Mouse (Mus musculus) natural killer cell, adult 2 months (primary cell): ENCODE data around the gene Defb45.

ENCODE experiments used
- DNase-seq, 2 experiments: peaks; one replicate each; pipeline ENCODE4 v3.0.0; 2022; ENCODE audit warnings: low spot score in 2 of 2

The Defb45 gene

DNA sequence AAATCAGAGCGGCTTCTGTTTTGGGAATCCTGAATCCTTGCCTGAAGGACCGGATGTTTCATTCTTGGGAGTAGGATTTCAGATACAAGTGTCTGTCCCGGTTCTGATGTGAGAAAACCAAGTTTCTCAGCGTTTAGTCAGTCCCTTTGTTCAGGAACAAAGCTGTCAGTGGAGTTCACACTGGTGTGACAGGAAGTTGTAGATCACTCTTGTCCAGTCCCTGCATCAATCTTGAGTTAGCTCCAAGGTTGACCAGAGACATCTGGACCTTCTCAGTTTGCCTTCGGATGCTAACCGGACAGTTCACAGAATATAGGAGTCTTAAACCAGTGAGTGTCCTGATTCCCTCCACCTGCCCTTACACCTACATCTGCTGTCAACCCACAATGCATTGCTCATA lies 8.5 kb upstream of the Defb45 start:
- DNase-seq = no peak

DNA sequence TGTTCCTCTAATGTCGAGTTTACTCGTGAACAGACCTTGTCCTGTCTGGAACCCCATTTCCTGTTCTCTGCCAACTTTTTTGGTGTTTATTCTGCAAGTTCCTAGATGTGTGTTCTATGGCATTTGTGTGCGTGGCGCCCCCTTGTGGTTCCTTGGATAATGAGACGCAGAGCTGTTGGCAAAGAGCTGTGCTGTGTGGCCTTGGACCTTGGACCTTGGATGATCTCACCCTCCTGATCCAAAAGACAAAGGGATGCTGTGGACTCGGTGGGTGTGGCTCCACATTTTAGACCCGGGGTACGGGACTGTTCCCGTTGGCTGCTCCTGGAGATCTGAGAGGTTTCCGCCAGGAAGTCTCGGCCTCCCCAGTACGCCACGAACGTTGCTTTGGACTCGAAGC lies 4.9 kb upstream of the Defb45 start, which contains the start of gene Defb36:
TSS of gene Defb36 (plus strand) at position 271 of the 400 bp plus-strand sequence.
- no peak for DNase-seq

DNA sequence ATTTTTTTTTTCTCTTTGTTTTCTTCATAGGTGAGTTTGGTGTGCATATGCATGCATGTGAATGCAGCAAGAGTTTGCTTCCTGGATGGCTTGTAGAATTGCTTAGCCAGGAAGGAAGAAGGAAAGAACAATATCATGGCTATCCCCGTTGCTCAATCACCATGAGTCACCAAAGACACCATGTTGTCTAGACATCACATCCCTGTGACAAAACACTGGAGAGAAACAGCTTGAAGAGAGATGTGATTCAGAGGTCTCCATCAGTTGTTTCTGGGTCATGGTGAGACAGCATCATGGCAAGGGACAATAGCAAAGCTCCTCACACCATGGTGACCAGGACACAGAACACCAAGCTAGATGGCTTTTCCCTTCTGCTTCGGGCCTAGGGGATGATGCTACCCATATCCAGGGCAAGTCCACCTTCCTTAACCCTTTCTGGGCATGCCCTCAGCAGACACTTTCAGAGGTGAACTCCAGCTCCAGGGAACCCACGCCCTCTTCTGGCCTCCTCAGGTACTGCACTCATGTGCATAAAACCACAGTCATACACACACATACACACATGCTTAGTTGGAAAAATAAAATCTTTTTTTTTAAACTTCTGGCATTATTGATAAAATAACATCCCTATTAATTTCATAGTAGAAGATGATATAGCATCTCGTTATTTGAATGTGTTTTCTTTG lies 2.2 kb upstream of the Defb45 start:
- DNase-seq = no peak

DNA sequence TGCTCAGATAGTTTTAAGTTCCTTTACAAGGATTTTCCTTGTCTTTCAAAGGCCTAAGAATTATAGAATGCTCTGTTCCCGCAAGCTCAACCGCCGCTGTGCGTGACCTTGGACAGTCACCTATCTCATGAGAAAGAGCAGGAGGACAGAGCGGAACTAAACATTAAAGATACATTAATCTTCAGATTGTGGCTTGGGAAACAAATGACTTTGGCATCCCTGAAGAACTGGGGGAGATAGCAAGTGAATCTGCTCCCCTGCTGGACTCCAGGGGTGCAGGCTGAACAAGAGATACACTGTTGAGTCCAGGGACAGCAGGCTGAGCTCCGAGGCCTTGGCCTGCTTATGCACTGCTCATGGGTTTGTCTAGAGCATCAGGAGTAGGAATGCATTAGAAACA lies 877 bp upstream of the Defb45 start:
- no peak for DNase-seq

DNA sequence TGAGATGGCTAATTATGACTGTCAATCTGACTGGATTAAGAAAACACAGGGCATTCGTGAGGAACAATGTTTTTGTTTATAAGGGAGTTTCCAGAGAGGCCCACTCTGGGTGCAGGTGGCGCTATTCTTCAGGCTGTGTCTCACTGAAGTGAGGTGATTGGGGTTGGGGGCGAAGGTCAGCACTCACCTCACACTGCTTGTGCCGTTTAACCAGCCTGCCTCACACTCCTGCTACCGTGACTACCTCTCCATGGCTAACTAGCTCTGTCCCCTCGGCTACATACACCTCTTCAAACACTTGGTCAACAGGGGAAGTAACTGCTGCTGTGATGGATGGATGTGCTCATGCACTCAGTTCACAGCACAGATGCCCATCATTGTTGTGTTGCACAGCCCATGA lies 10.2 kb downstream of the Defb45 start:
- no peak for DNase-seq

DNA sequence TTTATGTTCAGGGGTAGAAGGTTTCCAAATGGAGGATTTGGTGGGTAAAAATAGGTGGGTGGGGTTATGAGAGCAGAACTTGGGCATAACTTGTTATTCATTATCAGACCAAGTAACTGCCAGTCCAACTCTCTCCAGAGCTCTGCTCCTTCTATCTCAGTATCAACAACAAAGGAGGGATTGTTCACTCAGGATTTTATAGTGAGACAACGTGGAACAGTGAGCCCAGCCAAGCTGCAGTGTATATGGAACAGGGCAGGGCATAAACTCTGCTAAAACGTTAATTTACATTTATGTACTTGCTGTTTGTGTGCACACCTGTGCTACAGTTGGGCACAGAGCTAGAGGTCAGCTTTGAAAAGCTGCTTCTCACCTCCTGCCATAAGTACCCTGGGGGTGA lies 10.7 kb downstream of the Defb45 start:
- no peak for DNase-seq

DNA sequence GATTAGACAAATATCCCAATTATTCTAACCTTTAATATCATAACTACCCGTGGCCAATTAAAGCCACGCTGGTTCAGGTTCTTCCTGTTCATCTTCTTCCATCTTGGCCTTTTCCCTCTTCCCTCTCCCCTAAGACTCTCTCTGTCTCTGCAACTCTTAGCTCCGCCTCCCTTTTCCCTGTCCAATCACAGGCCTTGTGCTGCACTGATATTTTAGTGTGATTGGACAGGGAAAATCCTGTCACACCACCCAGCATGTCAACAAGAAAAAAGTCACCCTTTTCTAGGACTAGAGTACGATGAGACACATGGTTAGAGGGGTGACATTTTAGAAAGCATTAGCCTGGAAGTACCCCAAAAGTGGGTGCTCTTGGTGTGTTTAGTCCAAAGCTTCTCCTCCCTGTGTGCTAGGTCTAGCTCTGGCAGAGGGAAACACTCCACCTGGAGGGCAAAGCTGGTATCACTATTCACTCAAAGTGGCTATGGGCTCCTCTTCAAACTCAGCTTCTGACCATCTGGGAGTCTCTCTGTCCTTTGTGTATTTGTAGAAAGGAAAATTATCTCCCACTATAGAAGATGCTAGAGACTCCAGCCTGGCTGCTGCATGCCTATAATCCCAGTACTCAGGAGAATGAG lies 12.2 kb downstream of the Defb45 start:
- DNase-seq = no peak

DNA sequence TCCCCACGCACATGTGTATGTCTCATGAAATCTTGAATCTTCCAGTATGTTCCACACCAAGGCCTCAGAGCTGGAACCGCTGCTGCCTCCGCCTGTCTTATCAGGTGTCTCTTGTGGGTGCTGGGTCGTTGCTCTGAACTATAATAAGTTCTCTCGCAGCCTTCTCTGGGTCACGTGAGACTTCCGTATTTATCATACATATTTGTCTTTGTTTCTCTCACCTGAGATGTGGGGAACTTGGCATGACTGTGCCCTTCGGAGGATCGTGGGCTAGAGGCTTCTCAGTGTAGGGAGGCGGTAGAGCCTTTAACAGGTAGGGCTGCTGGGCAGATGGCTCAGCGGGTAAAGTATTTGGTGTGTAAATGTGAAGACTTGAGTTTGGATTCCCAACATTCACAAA lies 18.6 kb downstream of the Defb45 start:
- DNase-seq = no peak

DNA sequence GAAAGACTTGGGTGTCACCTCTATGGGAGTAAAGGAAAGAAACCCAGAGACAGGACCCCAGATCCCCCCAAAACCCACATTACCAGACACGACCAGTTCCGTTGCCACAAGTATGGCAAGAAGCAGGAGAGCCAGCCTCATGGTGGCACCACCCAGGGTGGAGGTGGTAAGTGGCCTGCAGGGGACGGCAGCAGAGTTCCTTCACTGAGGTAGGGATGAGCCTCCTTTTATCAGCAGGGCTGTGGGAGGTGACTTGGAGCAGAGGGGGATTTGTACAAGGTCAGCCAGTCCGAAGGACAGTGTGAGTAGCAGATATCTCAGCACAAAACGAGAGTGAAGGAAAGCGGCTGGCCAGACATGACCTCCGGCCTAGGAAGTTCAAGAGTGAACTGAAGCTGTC lies 19.1 kb downstream of the Defb45 start, which contains the start of gene Defb19:
TSS of gene Defb19 (minus strand) at position 206 of the 400 bp plus-strand sequence.
- no peak for DNase-seq

DNA sequence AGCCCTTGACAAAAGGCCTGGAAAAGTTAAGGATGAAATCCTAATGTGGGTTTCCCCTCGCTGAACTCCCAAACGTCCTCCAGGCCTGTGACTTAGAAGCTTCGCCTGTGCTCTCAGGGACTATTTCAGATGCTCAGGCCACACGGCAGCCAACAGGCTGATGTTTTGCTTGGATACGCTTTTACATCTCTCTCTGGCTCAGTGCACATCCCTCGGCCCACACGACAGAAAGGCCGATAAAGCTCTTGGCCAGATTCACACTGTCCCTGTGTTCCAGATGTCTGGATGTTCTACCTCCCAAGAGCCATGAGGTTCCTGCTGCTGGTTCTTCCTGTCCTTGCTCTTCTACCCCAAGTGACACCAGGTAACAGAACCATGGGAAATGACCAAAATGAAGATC lies 25.7 kb downstream of the Defb45 start:
- no peak for DNase-seq

DNA sequence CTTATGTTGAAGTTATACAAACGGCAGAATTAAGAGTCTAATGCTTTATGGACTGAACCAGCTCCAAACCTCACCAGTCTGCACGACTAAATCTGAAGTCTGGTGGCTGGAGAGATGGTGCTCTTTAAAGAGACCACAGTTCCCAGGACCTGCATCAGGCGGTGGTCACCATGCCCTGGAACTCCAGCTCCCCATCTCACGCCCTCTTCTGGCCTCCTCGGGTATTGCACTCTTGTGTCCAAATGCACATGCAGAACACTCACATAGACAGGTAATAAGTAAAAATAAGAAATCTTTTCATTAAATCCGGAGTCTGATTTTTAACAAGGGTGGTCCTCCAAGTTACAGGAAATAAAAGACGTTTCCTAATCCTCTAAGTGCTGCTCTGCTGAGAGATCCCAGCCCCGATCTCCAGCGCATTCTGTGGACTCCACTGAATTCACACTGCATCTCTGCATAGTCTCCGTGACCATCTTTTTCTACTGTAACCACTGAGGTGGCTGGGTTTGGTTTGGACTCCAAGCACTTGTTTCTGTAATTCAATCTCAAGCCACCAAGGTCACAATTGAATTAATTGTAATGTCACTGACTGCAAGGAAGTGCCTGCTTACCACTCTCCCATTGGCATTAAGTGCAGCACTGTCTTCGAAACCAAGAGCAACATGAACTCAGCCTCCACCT lies 26.9 kb downstream of the Defb45 start, which contains the start of gene Defb21:
TSS of gene Defb21 (plus strand) at position 631 of the 681 bp plus-strand sequence.
- no peak for DNase-seq

DNA sequence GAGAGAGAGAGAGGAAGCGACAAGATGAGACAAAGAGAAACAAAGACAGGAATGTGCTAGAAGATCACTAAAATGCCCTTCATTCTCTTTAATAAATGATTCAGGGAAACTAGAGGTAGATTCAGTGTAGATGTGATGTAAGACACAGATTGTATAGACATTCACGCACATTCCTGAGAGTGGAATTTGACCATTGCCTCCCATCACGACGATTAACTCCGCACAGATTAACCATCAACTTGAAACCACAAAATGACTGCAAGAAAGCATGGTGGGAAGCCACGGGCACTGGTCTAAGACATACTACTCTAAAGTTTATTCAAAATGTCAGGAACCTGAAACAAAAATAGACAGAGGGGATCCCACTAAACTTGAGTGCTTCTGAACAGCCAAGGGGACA lies 28.9 kb downstream of the Defb45 start:
- DNase-seq = no peak

DNA sequence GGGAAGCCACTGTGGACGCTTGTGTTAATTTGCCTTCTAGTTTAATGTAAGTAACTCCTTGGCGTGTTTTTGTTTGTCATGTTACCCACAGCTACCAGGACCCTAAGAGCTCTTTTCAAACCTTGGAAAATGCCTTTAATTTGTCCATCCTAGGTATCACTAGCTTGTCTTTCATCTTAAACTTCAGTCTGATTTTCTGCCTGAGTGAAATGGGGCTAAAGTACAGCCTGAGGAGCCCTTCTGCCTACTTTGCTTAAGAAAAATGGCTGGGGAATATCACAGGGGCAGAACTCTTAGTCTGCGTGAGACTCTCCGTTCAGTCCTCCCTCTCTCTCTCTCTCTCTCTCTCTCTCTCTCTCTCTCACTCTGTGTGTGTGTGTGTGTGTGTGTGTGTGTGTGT lies 29.3 kb downstream of the Defb45 start:
- DNase-seq = no peak

DNA sequence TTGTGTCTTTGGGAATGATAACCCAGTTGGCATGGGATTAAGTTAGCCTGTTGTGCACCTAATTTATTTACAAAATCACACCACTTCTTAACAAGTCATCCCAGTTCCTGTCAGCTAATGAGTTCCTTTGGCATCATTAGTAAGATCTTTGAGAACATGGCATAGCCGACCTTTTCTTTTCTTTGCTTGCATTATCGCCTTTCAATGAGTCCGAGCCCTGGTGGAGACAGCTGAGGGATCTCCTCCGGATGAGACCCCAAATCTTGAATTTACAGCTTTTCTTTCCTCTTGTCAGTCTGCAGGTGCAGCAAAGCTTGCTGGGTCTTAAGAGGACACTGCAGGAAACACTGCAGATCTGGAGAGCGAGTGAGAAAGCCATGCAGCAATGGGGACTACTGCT lies 30.2 kb downstream of the Defb45 start, which contains the start of gene Gm17416:
TSS of gene Gm17416 (plus strand) at position 301 of the 400 bp plus-strand sequence.
- DNase-seq = no peak

DNA sequence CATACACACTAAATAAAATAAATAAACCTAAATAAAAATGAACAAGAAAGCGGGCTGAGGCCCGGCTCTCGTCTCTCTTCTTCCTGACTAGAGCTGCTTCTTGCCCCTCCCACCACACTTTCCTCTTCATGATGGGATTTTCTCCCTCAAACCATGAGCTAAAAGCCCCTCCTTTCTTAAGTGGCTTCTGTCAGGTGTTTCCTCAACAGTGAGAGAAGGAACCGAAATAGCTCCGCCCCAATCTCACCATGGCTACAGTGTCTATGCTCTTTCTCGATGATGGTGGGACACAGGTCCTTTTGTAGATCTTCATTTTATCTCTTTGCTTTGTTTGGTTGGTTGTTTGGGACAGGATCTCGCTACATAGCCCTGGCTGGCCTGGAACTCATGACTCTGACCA lies 42.5 kb downstream of the Defb45 start:
- DNase-seq = no peak

DNA sequence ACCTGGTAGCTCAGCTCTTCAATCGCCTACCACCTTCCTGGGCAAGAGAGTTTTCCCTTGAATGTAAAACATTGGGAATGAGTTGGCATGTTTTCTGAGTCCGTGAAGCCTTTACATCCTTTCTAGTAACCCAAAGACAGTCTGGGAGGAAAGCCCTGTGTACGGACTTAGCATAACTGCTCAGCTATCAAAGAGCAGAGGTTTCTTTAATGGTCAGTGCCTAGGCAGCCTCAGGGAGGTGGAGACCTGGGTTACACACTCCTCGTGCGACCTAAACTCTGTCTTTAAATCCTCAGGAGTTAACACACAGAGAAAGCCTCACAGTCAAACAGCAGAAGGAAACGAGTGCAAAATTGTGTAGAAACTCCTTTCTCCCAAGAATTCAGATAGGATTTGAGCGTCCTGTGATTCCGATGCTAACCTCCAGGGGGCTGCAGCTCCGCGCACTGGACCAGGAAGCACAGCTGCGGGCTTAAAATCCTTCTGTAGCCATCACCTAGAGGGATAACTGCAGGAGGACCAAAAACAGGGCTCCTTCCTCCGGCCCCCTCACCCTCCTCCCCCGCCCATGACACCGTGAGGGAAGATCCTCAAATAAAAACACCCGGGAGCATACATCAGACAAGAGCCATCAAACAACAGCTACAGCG lies 45.3 kb downstream of the Defb45 start:
- DNase-seq = no peak

DNA sequence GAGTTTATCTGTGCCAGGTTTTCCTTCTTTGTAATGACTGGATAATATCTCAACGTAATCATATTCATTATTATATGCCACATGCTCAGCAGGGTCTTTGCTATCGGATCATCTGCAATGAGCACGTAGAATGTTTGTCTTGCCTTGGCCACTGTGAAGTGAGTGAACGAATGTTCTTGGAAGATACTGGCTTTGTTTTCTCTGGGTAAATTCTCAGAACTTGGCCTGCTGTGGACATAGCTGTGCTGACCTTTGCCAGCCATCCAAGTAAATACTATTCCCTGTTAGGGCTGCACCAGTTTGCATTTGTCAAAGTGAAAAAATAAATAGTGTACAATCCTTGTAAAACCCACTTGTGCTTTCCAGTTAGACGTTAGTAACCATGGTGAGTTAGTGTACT lies 51.1 kb downstream of the Defb45 start:
- no peak for DNase-seq

DNA sequence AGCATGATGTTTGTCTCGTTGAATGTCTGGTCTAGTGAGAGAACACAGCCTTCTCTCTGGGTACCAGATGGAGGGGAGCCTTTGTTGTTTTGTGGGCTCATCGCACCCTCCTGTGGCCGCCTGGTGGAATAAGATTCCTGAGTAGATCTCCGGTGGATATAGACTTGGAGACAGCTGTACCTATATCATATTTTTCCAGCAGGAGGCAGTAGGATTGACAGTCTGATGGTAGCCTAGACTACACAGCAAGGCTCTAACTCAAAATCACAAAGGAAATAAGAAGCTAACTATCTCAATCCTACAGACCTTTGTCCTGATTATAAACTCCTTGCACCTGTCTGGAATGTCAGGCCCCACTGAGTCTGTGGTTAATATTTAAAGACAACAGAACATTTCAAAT lies 54.5 kb downstream of the Defb45 start:
- DNase-seq = no peak

DNA sequence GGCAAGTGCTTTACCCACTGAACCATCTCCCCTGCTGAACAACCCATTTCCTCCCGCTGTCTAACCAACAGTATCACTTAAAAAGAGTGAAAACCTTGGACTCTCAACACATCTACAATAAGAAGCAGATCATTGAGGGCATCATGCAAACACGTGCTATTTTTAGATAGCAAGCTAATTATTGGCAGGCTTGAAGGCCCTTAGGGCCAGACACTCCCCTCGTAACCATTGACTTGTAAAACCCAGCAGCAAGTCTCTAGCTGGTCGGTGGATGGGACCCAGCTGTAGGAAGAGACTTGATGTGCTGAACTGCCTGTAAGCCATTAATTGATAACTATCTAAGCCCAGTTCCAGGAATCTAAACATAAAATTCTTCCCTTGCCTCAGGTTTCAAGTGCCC lies 55.7 kb downstream of the Defb45 start:
- DNase-seq = no peak
